Mouse (Mus musculus) brain, embryonic 14.5 days (tissue): ENCODE data around the gene Bpifb5.
"Not testable (repeated sequence)": the region's sequence is repeated elsewhere in the genome, so short reads cannot be mapped to it uniquely, and the experiment has no call there.

Experiments used
- CTCF ChIP-seq: fragments of 200-500 bp; IDR thresholded peaks from 2 replicates; pipeline ENCODE4 v1.5.1; 2012; ENCODE audit warnings: inconsistent platforms, mild to moderate bottlenecking, moderate library complexity, borderline replicate concordance; ENCODE audit not compliant: insufficient read depth, insufficient read length; ENCODE audit errors: extremely low read depth
- POLR2A ChIP-seq: fragments of 200-500 bp; IDR thresholded peaks from 2 replicates; pipeline ENCODE4 v1.6.1; 2012; ENCODE audit warnings: mild to moderate bottlenecking, inconsistent platforms, borderline replicate concordance; ENCODE audit not compliant: poor library complexity, insufficient read depth, insufficient read length, severe bottlenecking; ENCODE audit errors: extremely low read depth

DNA sequence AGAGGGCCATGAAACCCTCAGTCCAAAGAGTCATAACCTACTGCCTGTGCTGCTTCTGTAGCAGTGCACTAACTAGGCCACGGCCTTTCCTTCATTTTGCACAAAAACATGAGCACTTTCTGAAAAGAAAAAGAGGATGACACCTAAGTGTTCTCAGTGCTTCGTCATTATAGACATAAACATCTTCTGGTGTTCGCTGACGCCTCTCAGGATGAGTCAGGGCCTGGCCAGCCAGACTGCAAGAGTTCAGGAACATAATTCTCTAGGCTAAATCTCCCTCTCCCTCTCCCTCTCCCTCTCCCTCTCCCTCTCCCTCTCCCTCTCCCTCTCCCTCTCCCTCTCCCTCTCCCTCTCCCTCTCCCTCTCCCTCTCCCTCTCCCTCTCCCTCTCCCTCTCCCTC, 40.5 kb upstream of the Bpifb5 start:
- not testable (repeated sequence) for TF ChIP-seq CTCF, POLR2A
